Mouse (Mus musculus) ES-E14 (cell line): Measurements from ENCODE around the gene Ahctf1. TPM values are rescaled to one million over a fixed set of nuclear protein-coding genes. Genes with fewer than 3 reads are reported as not detected.

ENCODE experiments used
- DNase-seq: peaks from one replicate; pipeline ENCODE4 v3.0.0-alpha.2; 2013; ENCODE audit warnings: low read depth, low spot score
- H3K27ac ChIP-seq: 2 replicates; pipeline ENCODE4 v1.5.1; 2012; ENCODE audit warnings: low read depth, mild to moderate bottlenecking, low read length, moderate library complexity, mixed read lengths; ENCODE audit not compliant: poor library complexity, insufficient read depth, severe bottlenecking
- H3K36me3 ChIP-seq: 2 replicates; pipeline ENCODE4 v1.6.1; 2012; ENCODE audit warnings: mild to moderate bottlenecking, low read length, moderate library complexity, mixed read lengths; ENCODE audit not compliant: control insufficient read depth, poor library complexity, insufficient read depth, severe bottlenecking
- H3K4me1 ChIP-seq, 2 experiments: fragments of 150-350 bp in 1 of 2; sonication (generic) in 1 of 2; 2 replicates each; pipeline ENCODE4 v1.6.1; 2012; ENCODE audit warnings: low read length in 2 of 2, mild to moderate bottlenecking in 1 of 2, mixed read lengths in 1 of 2; ENCODE audit not compliant: control insufficient read depth in 2 of 2, insufficient read depth in 2 of 2, poor library complexity in 1 of 2
- H3K4me3 ChIP-seq, 2 experiments: fragments of 150-350 bp in 1 of 2; sonication (generic) in 1 of 2; 2 replicates each; pipeline ENCODE4 v1.5.1; 2012; ENCODE audit warnings: low read length in 2 of 2, low read depth in 1 of 2, mild to moderate bottlenecking in 1 of 2, mixed read lengths in 1 of 2; ENCODE audit not compliant: insufficient read depth in 1 of 2, poor library complexity in 1 of 2, severe bottlenecking in 1 of 2
- H3K9ac ChIP-seq: 2 replicates; pipeline ENCODE4 v1.6.1; 2012; ENCODE audit warnings: low read depth, mild to moderate bottlenecking, low read length, mixed read lengths; ENCODE audit not compliant: poor library complexity, insufficient read depth, severe bottlenecking
- H3K9me3 ChIP-seq: fragments of 150-350 bp; sonication (generic); 2 replicates; pipeline ENCODE4 v1.6.1; 2012; ENCODE audit warnings: low read depth, mild to moderate bottlenecking, low read length; ENCODE audit not compliant: control insufficient read depth, insufficient read depth
- CHD2 ChIP-seq: IDR thresholded peaks from 2 replicates; pipeline ENCODE4 v1.6.1; 2014; ENCODE audit warnings: mild to moderate bottlenecking, low read depth, low read length, inconsistent platforms
- HCFC1 ChIP-seq: IDR thresholded peaks from 2 replicates; pipeline ENCODE4 v1.6.1; 2012; ENCODE audit warnings: low read length, inconsistent platforms, borderline replicate concordance; ENCODE audit not compliant: insufficient read depth
- MAFK ChIP-seq: IDR thresholded peaks from 2 replicates; pipeline ENCODE4 v1.6.1; 2014; ENCODE audit warnings: mild to moderate bottlenecking, low read depth, low read length, inconsistent platforms; ENCODE audit not compliant: insufficient read depth
- ZC3H11A ChIP-seq: IDR thresholded peaks from 2 replicates; pipeline ENCODE4 v1.6.1; 2012; ENCODE audit warnings: low read depth, mild to moderate bottlenecking, inconsistent platforms, low read length, borderline replicate concordance
- ZNF384 ChIP-seq: IDR thresholded peaks from 2 replicates; pipeline ENCODE4 v1.6.1; 2012; ENCODE audit warnings: low read depth, low read length, inconsistent platforms
- in situ Hi-C, 2 experiments: fragments of 600-800 bp; cut with MboI; formaldehyde crosslinking; loops; one replicate each; pipeline ENCODE4 v1.15.1; 2025; ENCODE audit warnings: low sequenced_read_pairs in 2 of 2, inconsistent platforms in 1 of 2; ENCODE audit not compliant: unreplicated experiment in 2 of 2
- total RNA-seq: library from RNA; depleted of rRNA; stranded (reverse); fragments of 300-350 nt; gene quantifications from 2 replicates; pipeline ENCODE4 v1.2.3, GENCODE M21; 2012

Gene Ahctf1
- total RNA-seq, 1 experiment: 90.2 TPM

GRCm38 (mm10) chr1:179835753-179836425, 32.4 kb upstream of the Ahctf1 start:
- no peak for DNase-seq
- peaks cover 0 to 2% of the 10 kb centered on the region in 2 experiments; a peak in 1 of 4 replicates for H3K4me1 ChIP-seq
- in situ Hi-C loops: no loop called here
- no peak for TF ChIP-seq HCFC1
- TF ChIP-seq CHD2: no peak
- TF ChIP-seq MAFK: no peak
- TF ChIP-seq ZNF384: no peak
- no peak for TF ChIP-seq ZC3H11A
- no peaks in the 10 kb centered on the region for H3K36me3 ChIP-seq
- no peaks in the 10 kb centered on the region for H3K9me3 ChIP-seq
- no peak overlapping the region for H3K9ac ChIP-seq
- H3K4me3 ChIP-seq: no peak overlapping the region
- no peak overlapping the region for H3K27ac ChIP-seq

GRCm38 (mm10) chr1:179833596-179833995, 30.1 kb upstream of the Ahctf1 start:
- no peak for DNase-seq
- in situ Hi-C loops: no loop called here
- H3K4me1 ChIP-seq: peaks cover 0 to 2% of the 10 kb centered on the region in 2 experiments; a peak in 1 of 4 replicates
- TF ChIP-seq MAFK: no peak
- no peak for TF ChIP-seq ZC3H11A
- TF ChIP-seq HCFC1: no peak
- no peak for TF ChIP-seq CHD2
- no peak for TF ChIP-seq ZNF384
- no peak overlapping the region for H3K4me3 ChIP-seq
- H3K9ac ChIP-seq: no peak overlapping the region
- H3K9me3 ChIP-seq: no peaks in the 10 kb centered on the region
- H3K36me3 ChIP-seq: no peaks in the 10 kb centered on the region
- H3K27ac ChIP-seq: no peak overlapping the region

GRCm38 (mm10) chr1:179832710-179833240, 29.3 kb upstream of the Ahctf1 start:
- H3K27ac ChIP-seq: no peak overlapping the region
- in situ Hi-C loops: no loop called here
- H3K9ac ChIP-seq: no peak overlapping the region
- TF ChIP-seq CHD2: no peak
- TF ChIP-seq ZNF384: no peak
- TF ChIP-seq ZC3H11A: no peak
- no peak for TF ChIP-seq HCFC1
- no peak for TF ChIP-seq MAFK
- DNase-seq: no peak
- H3K4me1 ChIP-seq: peaks cover 0 to 2% of the 10 kb centered on the region in 2 experiments; a peak in 1 of 4 replicates
- no peaks in the 10 kb centered on the region for H3K9me3 ChIP-seq
- no peaks in the 10 kb centered on the region for H3K36me3 ChIP-seq
- no peak overlapping the region for H3K4me3 ChIP-seq

- in situ Hi-C loops: no loop called here
- H3K9me3 ChIP-seq: no peaks in the 10 kb centered on the region
- H3K4me3 ChIP-seq: no peak overlapping the region
- no peak overlapping the region for H3K27ac ChIP-seq
- H3K36me3 ChIP-seq: no peaks in the 10 kb centered on the region
- no peak for TF ChIP-seq HCFC1
- peak; percentile 38; the same call in 1 of the 2 replicates for TF ChIP-seq ZNF384
- no peak for DNase-seq
- no peak overlapping the region for H3K9ac ChIP-seq
- no peaks in the 10 kb centered on the region for H3K4me1 ChIP-seq
Measured at GRCm38 (mm10) chr1:179828900-179829299, 25.4 kb upstream of the Ahctf1 start.

GRCm38 (mm10) chr1:179828051-179828450, 24.6 kb upstream of the Ahctf1 start:
- no peak overlapping the region for H3K4me3 ChIP-seq
- in situ Hi-C loops: no loop called here
- no peak for DNase-seq
- H3K27ac ChIP-seq: no peak overlapping the region
- H3K4me1 ChIP-seq: no peaks in the 10 kb centered on the region
- H3K9ac ChIP-seq: no peak overlapping the region
- no peaks in the 10 kb centered on the region for H3K36me3 ChIP-seq
- H3K9me3 ChIP-seq: no peaks in the 10 kb centered on the region
- no peak for TF ChIP-seq ZC3H11A
- TF ChIP-seq MAFK: no peak
- TF ChIP-seq HCFC1: no peak
- TF ChIP-seq ZNF384: no peak
- no peak for TF ChIP-seq CHD2
